Mouse (Mus musculus): Measurements from ENCODE around the gene Milr1.

Gene Milr1

GRCm38 (mm10) chr11:106812410-106813136 is 61.5 kb downstream of the Milr1 start:
- no peak for DNase-seq (ENCODE audit: low read depth)

DNA sequence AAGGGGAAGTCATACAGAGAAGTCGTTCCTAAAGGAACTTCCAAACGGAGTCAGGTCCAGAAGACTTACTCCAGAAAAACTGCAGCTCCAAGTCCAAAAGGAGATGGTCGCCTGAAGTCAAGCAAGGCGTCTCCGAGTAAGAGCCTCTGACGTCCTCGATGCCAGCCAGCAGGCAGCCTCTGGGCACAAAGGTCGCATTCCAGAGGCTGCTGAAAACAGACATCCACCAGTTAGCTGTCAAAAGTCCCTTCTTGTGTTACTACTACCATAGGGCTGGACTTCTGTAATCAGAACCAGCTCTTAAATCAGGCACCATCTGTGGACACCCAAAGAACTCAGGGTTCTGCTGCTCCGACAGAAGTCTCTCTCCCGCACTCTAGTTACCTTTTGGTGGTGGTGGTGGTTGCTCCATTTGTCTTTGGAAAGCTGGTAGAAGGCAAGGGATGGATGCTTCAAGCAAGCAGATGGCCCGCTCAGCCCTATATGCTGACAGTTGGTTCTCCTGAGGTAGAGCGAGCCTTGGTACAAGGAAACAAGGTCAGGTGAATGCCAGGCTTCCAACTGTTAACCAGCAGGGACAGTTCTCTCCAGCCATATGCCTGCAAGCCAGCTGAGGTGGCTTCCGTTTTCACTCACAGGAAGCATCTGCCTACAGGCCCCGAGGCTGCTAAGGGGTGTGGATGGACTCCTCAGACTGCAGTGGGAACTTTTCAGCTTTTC is 63.7 kb downstream of the Milr1 start:
- no peak for DNase-seq (ENCODE audit: low read depth)

- DNase-seq (ENCODE audit: low read depth), result no peak
Measured at GRCm38 (mm10) chr11:106815331-106815730, 64.3 kb downstream of the Milr1 start.

DNA sequence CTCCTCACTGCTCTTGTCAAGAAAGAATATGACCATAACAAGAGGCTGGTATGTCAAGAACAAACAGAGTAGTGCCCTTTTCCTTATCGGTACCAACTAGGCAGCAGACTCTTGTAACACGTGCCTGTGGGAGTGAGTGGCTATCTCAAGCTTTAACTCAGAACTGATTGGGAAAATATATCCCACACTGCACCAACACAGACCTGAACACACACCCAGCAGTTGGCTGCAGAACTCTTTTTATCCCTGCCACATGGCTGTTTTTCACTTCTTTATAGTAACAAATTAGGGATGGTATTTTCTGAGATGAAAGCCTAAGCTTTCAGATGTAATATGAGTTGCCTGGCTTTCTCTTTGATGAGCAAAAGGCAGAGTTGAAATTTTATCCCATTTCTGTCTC is 64.7 kb downstream of the Milr1 start:
- no peak for DNase-seq (ENCODE audit: low read depth)

DNA sequence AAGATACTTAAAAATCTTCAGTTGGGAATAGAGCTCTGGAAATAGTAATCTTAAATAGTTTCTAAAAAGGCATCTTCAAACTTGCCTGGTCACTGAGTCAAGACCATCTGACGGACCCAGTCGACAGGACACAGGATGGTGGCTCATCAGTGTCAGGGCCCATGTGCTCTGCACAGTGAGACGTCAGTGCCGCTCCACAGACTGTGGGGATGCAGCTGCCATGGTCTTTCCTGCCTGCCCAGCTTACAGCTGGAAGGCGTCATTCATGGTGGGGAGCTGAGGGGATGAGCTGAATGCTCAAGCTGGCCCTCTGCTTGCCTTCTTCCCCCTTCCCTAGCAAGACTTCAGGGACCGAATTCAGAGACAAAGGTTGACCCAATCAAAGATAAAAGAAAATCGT is 65.3 kb downstream of the Milr1 start:
- no peak for DNase-seq (ENCODE audit: low read depth)

- no peak for DNase-seq (ENCODE audit: low read depth)
Measured at GRCm38 (mm10) chr11:106817156-106817555, 66.1 kb downstream of the Milr1 start.

GRCm38 (mm10) chr11:106817808-106818207 is 66.8 kb downstream of the Milr1 start:
- no peak for DNase-seq (ENCODE audit: low read depth)

- no peak for DNase-seq (ENCODE audit: low read depth)
Measured at GRCm38 (mm10) chr11:106818341-106818740, 67.3 kb downstream of the Milr1 start.

Data from induced T-regulatory cell, adult 2 months (primary cell).